Mouse (Mus musculus): Measurements from ENCODE around the gene Ppp2r5c. TPM values are rescaled to one million over a fixed set of nuclear protein-coding genes. Genes with fewer than 3 reads are reported as not detected.
A peak's percentile ranks its signal among the peaks of the same experiment; 100 is the strongest.

Gene Ppp2r5c
- total RNA-seq (2021), result 100 to 1,000 TPM; 266 to 272 TPM
- long read RNA-seq, experiment 1, full-length matches to known transcripts, result 16 of 127 reads
- long read RNA-seq, experiment 1, partial matches to known transcripts, result 11 of 127 reads
- long read RNA-seq, experiment 1, other reads (novel, unspliced or antisense), result 100 of 127 reads
- long read RNA-seq, experiment 2, full-length matches to known transcripts, result 15 of 99 reads
- long read RNA-seq, experiment 2, partial matches to known transcripts, result 7 of 99 reads
- long read RNA-seq, experiment 2, other reads (novel, unspliced or antisense), result 77 of 99 reads

GRCm38 (mm10) chr12:110446290-110447170 lies at the start of gene Ppp2r5c:
Gene Ppp2r5c, plus strand, starts transcription at chr12:110447120.
- intact Hi-C loops (cut with DNase I), result loop anchor here (5.0 to 10.0 kb wide), 2 partner anchors 156 to 398 kb away; partner anchors contain the start of genes Dync1h1 and Mok
- TF ChIP-seq CTCF (IDR thresholded peaks at IDR 0.05), result no peak
- H3K4me3 ChIP-seq, result peak within 1 kb of the TSS; percentile 97
- H3K27ac ChIP-seq, result peak within 1 kb of the TSS; percentile 92
- peak; percentile 93 to 94 for DNase-seq (ENCODE audit: extremely low spot score in 1 of 2, low spot score in 2 of 2)

GRCm38 (mm10) chr12:110398351-110398750 lies 48.6 kb upstream of the Ppp2r5c start:
- intact Hi-C loops (cut with DNase I), result loop anchor here (1.0 to 10.0 kb wide), 2 partner anchors 704 to 1495 kb away; no protein-coding TSS in a partner anchor
- Histone ChIP-seq H3K4me3 (no peak overlapping the region), H3K27ac (no peak overlapping the region)
- peak; percentile 76 to 85 for DNase-seq (ENCODE audit: extremely low spot score in 1 of 2, low spot score in 2 of 2)
- peak; percentile 85 for TF ChIP-seq CTCF (IDR thresholded peaks at IDR 0.05)

GRCm38 (mm10) chr12:110399161-110399560 lies 47.8 kb upstream of the Ppp2r5c start:
- H3K4me3 ChIP-seq, result no peak overlapping the region
- intact Hi-C loops (cut with DNase I), result loop anchor here (10.0 kb wide), 1 partner anchor 704 kb away; no protein-coding TSS in a partner anchor

GRCm38 (mm10) chr12:110400936-110401335 lies 46.0 kb upstream of the Ppp2r5c start:
- Histone ChIP-seq H3K27ac (no peak overlapping the region), H3K4me3 (no peak overlapping the region)
- intact Hi-C loops (cut with DNase I), result no loop called here
- DNase-seq (ENCODE audit: extremely low spot score in 1 of 2, low spot score in 2 of 2), result no peak
- TF ChIP-seq CTCF (IDR thresholded peaks at IDR 0.05), result no peak

More at GRCm38 (mm10) chr12:110399161-110399560, 47.8 kb upstream of the Ppp2r5c start:
- no peak for DNase-seq (ENCODE audit: extremely low spot score in 1 of 2, low spot score in 2 of 2)
- H3K27ac ChIP-seq, result no peak overlapping the region
- no peak for TF ChIP-seq CTCF (IDR thresholded peaks at IDR 0.05)

GRCm38 (mm10) chr12:110401871-110402270 lies 45.0 kb upstream of the Ppp2r5c start:
- Histone ChIP-seq H3K4me3 (no peak overlapping the region), H3K27ac (no peak overlapping the region)
- intact Hi-C loops (cut with DNase I), result no loop called here
- TF ChIP-seq CTCF (IDR thresholded peaks at IDR 0.05), result no peak
- DNase-seq (ENCODE audit: extremely low spot score in 1 of 2, low spot score in 2 of 2), result no peak

GRCm38 (mm10) chr12:110416244-110416643 lies 30.7 kb upstream of the Ppp2r5c start:
- intact Hi-C loops (cut with DNase I), result loop anchor here (5.0 kb wide), 1 partner anchor 1091 kb away; no protein-coding TSS in a partner anchor
- DNase-seq (ENCODE audit: extremely low spot score in 1 of 2, low spot score in 2 of 2), result no peak
- H3K4me3 ChIP-seq, result no peak overlapping the region
- peak; percentile 46 for TF ChIP-seq CTCF (IDR thresholded peaks at IDR 0.05)
- H3K27ac ChIP-seq, result no peak overlapping the region

GRCm38 (mm10) chr12:110417023-110417986 lies 29.6 kb upstream of the Ppp2r5c start:
- no peak overlapping the region for H3K4me3 ChIP-seq
- intact Hi-C loops (cut with DNase I), result loop anchor here (5.0 kb wide), 1 partner anchor 1090 kb away; no protein-coding TSS in a partner anchor
- no peak for TF ChIP-seq CTCF (IDR thresholded peaks at IDR 0.05)
- H3K27ac ChIP-seq, result no peak overlapping the region
- no peak for DNase-seq (ENCODE audit: extremely low spot score in 1 of 2, low spot score in 2 of 2)

GRCm38 (mm10) chr12:110417987-110418734 lies 28.8 kb upstream of the Ppp2r5c start:
- TF ChIP-seq CTCF (IDR thresholded peaks at IDR 0.05), result no peak
- no peak for DNase-seq (ENCODE audit: extremely low spot score in 1 of 2, low spot score in 2 of 2)
- intact Hi-C loops (cut with DNase I), result loop anchor here (1.0 to 5.0 kb wide), 3 partner anchors 285 to 1089 kb away; no protein-coding TSS in a partner anchor
- no peak overlapping the region for H3K27ac ChIP-seq
- H3K4me3 ChIP-seq, result no peak overlapping the region

- intact Hi-C loops (cut with DNase I), result loop anchor here (1.0 to 5.0 kb wide), 3 partner anchors 284 to 1088 kb away; no protein-coding TSS in a partner anchor
- peak; percentile 63 for TF ChIP-seq CTCF (IDR thresholded peaks at IDR 0.05)
- Histone ChIP-seq H3K4me3 (no peak overlapping the region), H3K27ac (no peak overlapping the region)
- peak in 1 of 2 experiments; percentile 30 for DNase-seq (ENCODE audit: extremely low spot score in 1 of 2, low spot score in 2 of 2)
These were observed 28.1 kb upstream of the Ppp2r5c start for GRCm38 (mm10) chr12:110418735-110419350.

- Histone ChIP-seq H3K4me3 (no peak overlapping the region), H3K27ac (no peak overlapping the region)
- TF ChIP-seq CTCF (IDR thresholded peaks at IDR 0.05), result no peak
- intact Hi-C loops (cut with DNase I), result loop anchor here (2.0 to 5.0 kb wide), 2 partner anchors 423 to 1087 kb away; no protein-coding TSS in a partner anchor
- DNase-seq (ENCODE audit: extremely low spot score in 1 of 2, low spot score in 2 of 2), result no peak
These were observed 27.0 kb upstream of the Ppp2r5c start for GRCm38 (mm10) chr12:110419879-110420278.
